Mouse (Mus musculus) ES-Bruce4 (cell line): Measurements from ENCODE around the gene Hrh2.

Experiments used
- CTCF ChIP-seq: IDR thresholded peaks from one replicate; pipeline ENCODE4 v1.8.1; 2011; ENCODE audit warnings: low read depth, low read length
- EP300 ChIP-seq: IDR thresholded peaks from 2 replicates; pipeline ENCODE4 v1.6.1; 2011; ENCODE audit warnings: low read depth, low read length; ENCODE audit not compliant: insufficient read depth
- POLR2A ChIP-seq: IDR thresholded peaks from one replicate; pipeline ENCODE4 v1.8.1; 2011; ENCODE audit warnings: low read length; ENCODE audit not compliant: insufficient read depth

- TF ChIP-seq POLR2A (no peak), EP300 (no peak), CTCF (no peak)
Measured at GRCm38 (mm10) chr13:54188190-54188706, 3.7 kb upstream of the Hrh2 start.
